Mouse (Mus musculus) megakaryocyte, embryonic 14.5 days (primary cell): ENCODE data around the gene Zfp629.

Experiments used
- FLI1 ChIP-seq: IDR thresholded peaks from 2 replicates; pipeline ENCODE4 v1.6.1; 2012; ENCODE audit warnings: low read length, inconsistent platforms, mixed read lengths
- GATA1 ChIP-seq: IDR thresholded peaks from 3 replicates; pipeline ENCODE4 v1.6.1; 2012; ENCODE audit warnings: mixed read lengths, low read length, inconsistent platforms, borderline replicate concordance

DNA sequence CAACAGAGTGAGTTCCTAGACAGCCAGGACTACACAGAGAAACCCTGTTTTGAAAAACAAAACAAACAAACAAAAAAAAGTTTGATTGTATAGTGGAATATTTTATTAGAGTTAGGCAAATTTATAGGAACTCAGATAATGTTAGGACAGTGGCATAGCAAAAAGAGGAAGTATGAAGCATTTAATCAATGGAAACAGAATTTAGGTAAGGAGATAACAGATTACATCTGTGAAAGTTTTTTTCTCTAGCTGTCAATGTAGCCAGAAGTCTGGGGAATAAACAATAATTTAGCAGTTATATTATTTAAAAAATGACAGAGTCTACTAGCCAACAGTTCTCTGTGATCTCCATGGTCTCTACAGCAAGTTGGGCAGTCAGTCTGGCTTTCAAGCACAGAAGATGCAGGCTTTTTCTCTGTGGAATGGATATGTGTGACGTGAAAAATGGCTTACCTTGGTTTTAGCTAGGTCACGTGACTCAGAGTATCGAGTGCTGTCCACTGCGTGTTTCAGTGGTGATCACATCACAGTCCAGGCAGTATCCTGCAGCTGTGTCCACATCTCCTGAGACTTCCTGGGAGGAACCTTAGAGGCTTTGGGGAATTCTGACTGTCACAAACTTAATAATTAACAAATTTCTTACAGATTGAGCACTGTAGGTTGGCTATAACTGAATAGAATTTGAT lies 33.1 kb upstream of the Zfp629 start:
- TF ChIP-seq GATA1, result no peak
- no peak for TF ChIP-seq FLI1
